Mouse (Mus musculus) retina, postnatal 7 days (tissue): ENCODE measurements around the gene Gpsm3.

ENCODE experiments used
- DNase-seq: peaks from one replicate; pipeline ENCODE4 v3.0.0-alpha.2; 2012; ENCODE audit warnings: low read depth, low spot score

Gpsm3 gene

GRCm38 (mm10) chr17:34629221-34629751 lies 39.7 kb downstream of the Gpsm3 start, which contains the start of gene Prrt1:
TSS of gene Prrt1 (plus strand) at chr17:34629533.
- DNase-seq: no peak

DNA sequence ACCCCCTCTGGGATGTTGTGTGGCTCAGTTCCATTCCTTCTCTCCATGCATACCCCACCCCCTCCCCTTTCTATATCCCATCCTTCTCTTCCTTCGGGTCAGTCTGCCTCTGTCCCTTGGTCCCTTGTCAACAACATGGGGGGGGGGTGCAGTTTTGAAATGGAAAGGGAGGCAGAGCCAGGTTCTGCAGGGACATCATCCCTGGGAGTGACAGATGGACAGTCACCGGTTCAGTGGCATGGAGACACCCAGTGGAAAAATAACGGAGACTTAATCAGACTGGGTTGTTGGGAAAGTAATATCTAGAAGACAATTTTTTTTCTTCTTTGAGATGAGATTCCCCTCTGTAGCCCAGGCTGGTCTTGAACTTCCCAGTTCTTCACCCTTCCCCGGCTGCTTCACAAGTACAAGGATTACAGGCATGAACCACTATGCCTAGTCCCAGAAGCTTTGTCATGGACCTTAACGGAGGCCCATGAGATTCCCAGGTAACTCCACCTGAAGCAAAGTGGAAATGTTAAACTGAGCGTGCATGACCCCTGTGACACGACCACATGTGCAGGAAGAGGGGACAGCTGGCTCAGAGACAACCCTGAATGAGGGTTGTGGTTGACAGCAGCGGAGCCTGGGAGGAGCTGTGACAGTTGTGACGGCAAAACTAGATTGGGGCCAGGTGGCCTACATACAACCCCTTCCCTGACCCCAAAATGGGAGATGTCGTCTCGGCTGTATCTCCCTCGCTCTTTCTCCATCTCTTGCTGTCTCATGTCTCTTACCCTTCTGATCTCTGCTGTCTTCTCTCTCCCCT lies 40.4 kb downstream of the Gpsm3 start:
- DNase-seq: no peak

DNA sequence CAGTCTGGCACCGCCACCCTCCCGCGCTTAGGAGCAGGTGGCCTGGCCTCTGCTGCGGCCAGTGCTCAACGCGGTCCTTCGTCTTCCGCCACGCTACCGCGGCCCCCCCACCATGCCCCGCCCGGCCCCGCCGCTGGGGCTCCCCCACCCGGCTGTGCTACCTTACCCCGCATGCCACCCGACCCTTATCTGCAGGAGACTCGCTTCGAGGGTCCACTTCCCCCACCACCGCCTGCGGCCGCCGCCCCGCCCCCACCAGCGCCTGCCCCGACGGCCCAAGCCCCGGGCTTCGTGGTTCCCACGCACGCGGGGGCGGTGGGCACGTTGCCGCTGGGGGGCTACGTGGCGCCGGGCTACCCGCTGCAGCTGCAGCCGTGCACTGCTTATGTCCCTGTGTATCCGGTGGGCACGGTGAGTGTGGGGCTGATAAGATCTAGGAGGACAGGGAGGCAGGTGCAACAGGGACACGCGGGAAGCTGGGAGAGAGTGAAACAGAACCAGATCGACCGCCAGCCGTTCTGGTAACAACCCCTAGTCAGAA lies 41.2 kb downstream of the Gpsm3 start:
- no peak for DNase-seq

DNA sequence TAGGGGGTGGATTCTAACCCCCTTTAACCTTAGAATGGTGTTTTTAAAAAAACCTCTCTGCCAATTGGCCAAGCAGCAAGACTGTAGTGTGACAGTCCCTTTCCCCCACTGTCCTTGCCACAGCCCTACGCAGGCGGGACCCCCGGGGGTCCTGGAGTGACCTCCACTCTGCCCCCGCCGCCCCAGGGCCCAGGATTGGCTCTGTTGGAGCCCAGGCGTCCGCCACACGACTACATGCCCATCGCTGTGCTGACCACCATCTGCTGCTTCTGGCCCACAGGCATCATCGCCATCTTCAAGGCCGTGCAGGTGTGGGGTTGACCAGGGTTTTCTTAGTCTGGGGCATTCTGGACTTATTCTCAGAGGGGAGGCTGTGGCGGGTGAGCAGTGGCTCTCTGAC lies 42.0 kb downstream of the Gpsm3 start:
- DNase-seq: no peak

- no peak for DNase-seq
Measured at GRCm38 (mm10) chr17:34632261-34632691, 42.7 kb downstream of the Gpsm3 start.

DNA sequence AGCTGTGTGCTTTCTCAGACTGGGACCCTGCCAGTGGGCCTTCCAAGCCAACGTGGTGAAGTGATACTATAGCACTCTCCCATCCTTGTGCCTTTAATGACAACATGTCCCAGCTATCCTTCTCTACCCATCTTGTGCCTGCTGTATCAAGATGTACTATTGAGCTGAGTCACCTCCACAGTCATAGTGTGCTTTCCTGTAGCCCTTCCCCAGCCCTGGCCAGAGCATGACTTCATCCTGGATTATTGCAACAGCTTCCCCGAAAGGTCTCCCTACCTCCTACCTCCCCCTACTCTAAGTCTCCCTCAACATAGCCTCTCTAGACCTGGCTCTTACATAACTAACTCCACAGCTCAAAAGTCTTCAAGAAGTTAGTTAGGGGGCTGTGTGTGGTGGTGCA lies 46.1 kb downstream of the Gpsm3 start:
- no peak for DNase-seq

GRCm38 (mm10) chr17:34637459-34637858 lies 47.9 kb downstream of the Gpsm3 start:
- no peak for DNase-seq

GRCm38 (mm10) chr17:34639461-34640255 lies 50.1 kb downstream of the Gpsm3 start:
- DNase-seq: no peak

GRCm38 (mm10) chr17:34640778-34641601 lies 51.4 kb downstream of the Gpsm3 start:
- no peak for DNase-seq
